Mouse (Mus musculus): ENCODE results near the gene Prdm1.

Prdm1 gene

DNA sequence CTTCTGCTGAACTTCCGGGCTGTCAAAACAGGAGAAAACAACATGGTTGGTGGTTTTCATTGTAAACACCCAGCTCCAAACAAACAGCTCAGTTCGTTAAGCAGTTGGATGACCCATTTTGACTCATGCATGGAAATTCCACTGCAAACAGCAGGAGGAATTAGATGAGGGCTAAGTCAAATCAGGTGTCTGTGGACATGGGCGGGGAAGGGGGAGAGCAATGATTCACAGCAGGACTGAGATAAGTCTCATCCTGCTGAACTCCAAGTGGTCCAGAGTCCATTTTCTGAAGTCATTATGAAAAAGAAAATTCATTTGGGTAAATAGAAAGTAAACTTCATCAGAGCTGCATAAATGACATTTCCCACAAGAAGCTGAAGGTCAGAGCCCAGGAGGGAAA, 108.1 kb downstream of the Prdm1 start:
- DNase-seq (ENCODE audit: low read depth, low spot score), result no peak

DNA sequence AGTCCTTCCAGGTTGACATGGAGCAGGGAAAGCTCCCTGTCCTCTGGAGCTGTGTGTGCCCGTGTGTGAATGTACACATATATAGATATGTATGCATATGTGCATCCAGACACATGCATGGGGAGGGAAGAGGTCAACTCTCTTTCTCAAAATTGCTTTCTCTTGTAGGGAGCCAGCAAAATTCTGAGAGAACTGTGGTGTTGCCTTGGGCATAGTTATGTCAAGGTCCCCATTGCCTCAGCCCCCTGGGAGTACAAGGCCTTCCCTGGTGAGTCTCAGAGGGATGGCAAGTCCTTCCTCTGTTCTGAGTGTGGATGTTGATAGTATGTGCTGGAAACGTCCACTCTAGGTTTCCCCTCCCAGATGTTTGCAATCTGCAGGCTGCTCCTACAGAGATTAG, 109.4 kb downstream of the Prdm1 start:
- DNase-seq (ENCODE audit: low read depth, low spot score), result no peak

DNA sequence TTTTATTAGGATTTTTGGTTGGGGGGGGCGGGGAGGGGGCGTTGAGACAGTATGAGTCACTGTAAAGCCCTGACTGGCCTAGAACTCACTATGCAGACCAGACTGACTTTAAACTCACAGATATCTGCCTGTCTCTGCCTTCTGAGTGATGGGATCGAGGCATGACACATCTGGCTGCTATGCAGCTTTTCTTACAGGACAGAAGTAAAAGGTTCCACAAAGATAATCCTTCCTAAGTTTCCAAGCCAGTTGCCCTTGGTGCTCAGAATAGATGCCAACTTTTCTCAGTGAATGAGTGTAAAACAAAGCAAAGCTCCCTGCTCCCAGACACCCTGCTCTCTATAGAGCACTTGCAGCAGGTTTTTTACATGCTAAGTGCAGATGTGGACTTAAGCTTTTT, 112.7 kb downstream of the Prdm1 start:
- no peak for DNase-seq (ENCODE audit: low read depth, low spot score)

DNA sequence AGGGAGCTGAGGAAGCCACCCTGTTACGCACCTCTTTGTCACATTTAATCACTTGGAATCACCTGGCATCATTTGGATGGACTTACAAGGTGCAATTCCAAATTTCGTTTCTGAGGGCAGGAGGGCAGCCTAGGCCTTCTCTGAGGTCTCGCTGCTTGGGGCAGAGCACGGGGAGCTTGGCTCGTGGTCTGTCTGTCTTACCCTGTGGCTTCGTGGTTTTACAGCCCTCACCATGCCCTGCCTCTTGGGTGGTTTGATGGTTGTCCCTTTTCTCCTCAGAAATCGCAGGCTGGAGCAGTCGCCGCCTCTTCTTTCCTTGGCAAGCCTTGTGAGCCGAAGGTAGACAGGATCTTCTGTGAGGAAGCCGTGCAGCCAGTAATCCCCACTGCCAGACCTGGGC, 118.3 kb downstream of the Prdm1 start:
- no peak for DNase-seq (ENCODE audit: low read depth, low spot score)

DNA sequence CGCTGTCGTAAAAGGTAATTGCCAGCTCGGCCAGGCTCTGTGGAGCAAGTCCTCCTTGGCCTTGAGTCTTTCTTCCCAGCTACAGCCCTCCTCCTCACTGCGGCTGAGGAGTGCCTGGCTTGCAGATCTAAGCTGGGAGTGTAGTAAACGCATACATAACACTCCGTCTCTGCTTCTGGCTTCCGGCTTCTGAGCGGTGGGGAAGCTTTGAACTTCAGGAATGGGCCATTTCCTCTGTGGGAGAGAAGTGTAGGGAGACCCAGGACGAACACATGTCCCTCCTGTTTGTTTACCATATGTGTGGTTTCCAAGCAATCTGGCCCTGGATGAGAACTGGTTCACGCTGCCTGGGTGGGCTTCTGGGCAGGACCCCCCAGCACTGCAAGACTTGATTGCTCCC, 119.2 kb downstream of the Prdm1 start:
- peak; percentile 77 for DNase-seq (ENCODE audit: low read depth, low spot score)

DNA sequence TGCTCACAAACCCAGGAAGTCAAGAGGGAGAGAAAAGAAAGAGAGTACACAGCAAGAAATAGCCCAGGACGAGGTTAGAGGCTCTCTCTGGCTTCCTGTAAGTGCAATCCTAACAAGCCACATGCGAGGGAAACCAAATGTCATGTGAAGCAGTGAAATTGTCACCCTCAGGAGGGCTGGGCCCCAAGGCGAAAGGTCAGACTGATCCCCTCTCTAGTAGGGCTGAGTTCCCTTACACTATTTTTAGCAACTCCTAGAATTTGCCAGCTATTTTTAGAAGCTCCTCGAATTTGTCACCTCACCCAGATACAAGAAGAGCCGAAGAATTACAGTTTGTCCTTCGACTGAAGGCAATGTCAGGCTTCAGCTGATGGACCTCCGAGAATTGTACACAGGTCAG, 124.9 kb downstream of the Prdm1 start:
- DNase-seq (ENCODE audit: low read depth, low spot score), result no peak

DNA sequence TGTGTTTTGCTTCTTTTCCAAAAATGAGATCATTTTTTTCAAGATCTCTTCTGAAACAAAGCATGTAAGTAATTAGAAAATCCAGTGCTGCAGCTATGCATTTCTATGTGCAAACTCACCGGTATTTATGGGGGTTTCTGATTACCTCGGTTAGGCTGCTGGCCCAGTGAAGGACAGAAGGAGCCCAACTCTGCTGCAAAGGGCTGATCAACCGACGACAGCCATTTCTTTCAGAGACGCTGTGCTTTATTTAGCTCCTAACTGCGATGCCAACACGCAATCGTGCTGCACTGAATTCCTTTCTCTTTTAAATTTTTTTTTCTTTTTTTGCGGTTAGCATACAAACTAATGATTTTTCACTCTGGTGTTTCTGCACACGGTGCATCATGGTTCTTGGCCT, 126.7 kb downstream of the Prdm1 start:
- no peak for DNase-seq (ENCODE audit: low read depth, low spot score)

DNA sequence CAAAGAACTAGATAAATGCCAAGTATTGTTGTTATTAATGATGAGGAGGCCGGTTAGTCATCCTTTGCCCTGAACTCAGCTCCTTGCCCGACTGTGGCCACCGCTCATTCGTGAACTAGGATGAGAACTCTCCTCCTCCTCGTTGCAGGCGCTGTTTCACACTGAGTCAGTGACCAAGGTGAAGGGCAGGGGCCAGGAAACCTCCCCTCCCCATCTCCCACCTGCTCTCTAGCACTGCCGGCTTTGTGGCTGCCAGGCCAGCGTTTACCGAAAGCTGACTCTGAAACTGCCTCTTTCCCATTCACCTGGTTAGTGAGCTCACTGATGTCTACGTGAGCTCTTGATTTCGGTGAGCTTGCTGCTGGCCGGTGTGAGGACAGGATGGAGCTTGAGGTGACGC, 127.7 kb downstream of the Prdm1 start:
- no peak for DNase-seq (ENCODE audit: low read depth, low spot score)

DNA sequence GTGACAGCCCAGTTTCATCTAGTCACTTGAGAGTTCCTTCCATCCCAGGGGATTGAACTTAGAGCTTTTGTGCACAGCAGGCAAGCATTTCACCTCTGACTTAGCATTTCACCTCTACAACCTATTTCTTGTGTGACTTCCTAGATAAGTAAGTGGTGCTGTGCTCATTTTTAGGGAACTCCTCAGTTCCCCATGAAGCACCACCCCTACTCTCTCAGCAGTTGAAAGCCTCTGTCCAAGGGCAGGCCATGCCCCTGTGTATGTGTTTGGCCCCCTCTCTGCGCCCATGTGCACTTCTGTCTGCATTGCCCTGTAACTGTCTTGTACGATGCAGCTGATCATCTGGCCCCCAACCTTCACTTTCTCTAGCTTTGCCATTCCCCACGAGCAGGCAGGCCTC, 128.2 kb downstream of the Prdm1 start:
- DNase-seq (ENCODE audit: low read depth, low spot score), result no peak

DNA sequence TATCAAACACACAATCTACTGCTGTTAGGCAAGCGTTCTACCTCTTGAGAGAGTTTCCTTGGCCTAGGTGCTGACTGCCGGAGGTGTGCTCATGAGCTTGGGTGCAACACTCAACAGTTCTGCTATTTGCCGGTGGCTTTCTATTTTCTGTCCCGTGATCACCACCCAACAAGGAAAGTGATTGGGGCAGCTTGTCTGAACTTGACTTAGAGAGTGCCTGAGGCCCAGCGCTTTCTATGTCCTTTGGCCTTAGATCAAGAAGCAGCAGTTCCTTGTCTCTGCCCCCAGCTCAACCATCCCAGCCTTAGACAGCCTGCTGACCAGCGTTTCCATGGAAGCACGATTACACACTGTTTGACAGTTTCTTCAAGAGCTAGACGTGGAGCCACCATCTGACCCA, 135.4 kb downstream of the Prdm1 start:
- DNase-seq (ENCODE audit: low read depth, low spot score), result no peak

DNA sequence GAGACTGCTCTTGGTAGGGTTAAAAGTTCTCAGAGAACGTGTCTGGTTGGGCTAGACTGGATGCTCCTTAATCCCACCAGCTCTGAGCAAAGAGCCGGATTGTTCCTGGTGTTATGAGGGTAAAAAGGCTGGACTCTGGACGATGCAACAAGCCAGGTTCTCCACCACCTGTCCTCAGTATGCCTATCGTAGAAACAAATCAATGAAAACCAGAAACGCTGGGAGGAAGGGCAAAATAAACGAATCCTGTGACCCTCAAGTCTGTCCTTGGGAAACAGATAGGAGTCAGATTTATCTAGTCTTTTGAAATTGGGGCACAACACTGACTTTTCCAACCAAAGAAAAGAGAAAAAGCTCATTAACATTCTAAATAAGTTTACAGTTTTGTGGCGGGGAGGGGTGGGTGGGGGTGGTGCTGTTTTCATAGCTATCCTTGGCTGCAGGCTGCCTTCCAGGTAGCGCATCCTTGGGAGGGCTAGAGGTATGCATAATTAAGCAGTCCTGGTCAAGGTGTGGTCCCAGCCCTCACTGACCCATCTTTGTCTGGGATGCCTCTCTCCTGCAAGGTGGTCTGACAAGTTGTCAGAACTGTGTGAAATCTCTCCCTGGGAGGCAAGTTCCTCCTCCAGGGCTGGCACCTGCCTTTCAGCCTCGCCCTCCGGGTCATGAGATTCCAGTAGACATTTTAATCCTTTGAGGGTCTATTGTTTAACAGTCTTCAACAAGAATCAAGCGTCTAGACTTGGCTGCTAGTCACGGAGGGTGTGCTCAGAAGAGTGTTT, 136.6 kb downstream of the Prdm1 start:
- DNase-seq (ENCODE audit: low read depth, low spot score), result no peak

DNA sequence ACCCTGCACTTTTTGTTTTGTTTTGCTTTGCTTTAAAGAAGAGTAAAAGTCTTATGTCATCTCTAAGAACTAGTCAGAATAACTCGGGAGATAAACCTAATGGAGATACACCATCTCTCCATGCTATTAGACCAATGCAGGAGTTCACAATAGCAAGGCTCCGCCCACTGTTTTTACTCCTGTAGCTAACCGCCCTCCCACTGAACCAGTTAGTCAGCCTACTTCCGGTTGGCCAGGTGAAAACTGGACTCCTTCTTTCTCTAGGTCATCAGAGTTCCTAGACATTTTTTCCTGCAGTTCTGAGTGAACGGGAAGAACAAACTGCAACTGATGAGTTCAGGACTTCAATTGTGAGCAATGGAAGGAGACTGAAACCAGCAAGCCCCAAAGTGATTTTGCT, 138.0 kb downstream of the Prdm1 start:
- DNase-seq (ENCODE audit: low read depth, low spot score), result no peak

DNA sequence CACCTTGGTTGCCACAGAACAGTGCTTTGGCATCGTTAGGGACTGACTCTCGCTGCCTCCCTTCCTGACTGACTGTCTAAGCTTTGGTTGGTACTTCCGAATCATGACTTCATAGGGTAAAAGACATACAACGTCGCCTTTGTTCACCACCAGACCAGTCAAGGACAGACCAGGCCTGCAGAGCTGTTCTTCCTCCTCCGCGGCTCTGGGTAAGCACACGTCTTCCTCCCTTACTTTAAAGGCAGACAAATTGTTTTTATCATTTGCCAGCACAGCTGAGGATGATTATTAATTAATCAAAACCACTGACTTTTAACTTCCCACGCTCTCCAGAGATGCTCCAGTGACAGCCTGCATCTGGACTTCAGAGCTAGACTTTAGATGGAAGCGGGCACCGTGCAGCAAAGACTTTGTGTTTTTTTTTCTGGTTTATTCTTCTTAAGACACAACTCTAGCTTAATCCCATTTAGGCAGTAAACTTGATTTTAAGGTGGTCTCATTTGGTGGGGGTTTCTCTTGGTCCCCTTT, 139.5 kb downstream of the Prdm1 start:
- no peak for DNase-seq (ENCODE audit: low read depth, low spot score)

All from forelimb bud, embryonic 11.5 days (tissue).